Mouse (Mus musculus): ENCODE results near the gene Gm49354. TPM values are rescaled to one million over a fixed set of nuclear protein-coding genes. Genes with fewer than 3 reads are reported as not detected.
"Not testable (repeated sequence)": the region's sequence is repeated elsewhere in the genome, so short reads cannot be mapped to it uniquely, and the experiment has no call there.

Gene Gm49354
- total RNA-seq, 2 experiments from 2014 or later: not detected

GRCm38 (mm10) chr13:59768531-59768930 is 13.5 kb downstream of the Gm49354 start:
- ATAC-seq (replicated peaks; ENCODE audit: poor library complexity): no peak

GRCm38 (mm10) chr13:59766786-59767515 is 15.1 kb downstream of the Gm49354 start:
- ATAC-seq (replicated peaks; ENCODE audit: poor library complexity): no peak

GRCm38 (mm10) chr13:59762791-59763190 is 19.3 kb downstream of the Gm49354 start:
- peak; percentile 85 for ATAC-seq (replicated peaks; ENCODE audit: poor library complexity)

DNA sequence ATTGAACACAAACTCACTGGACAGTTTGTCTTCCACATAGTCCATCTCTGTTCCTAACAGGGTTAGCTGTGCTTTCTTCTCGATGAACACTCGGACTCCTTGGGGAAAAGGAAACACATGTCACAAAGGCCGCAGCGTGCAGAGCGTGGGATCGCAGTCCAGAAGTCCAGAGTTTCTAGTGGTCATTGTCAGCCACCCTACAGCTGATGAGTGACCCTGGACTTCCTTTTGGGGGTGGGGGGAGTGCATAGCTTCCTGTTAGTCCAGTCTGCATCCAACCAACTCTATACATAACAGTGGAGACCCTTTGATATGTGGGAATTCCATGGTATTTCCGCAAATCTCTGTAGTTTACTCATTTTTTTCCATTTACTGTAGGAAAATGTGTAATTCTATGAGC is 25.1 kb downstream of the Gm49354 start:
- ATAC-seq (replicated peaks; ENCODE audit: poor library complexity): no peak

DNA sequence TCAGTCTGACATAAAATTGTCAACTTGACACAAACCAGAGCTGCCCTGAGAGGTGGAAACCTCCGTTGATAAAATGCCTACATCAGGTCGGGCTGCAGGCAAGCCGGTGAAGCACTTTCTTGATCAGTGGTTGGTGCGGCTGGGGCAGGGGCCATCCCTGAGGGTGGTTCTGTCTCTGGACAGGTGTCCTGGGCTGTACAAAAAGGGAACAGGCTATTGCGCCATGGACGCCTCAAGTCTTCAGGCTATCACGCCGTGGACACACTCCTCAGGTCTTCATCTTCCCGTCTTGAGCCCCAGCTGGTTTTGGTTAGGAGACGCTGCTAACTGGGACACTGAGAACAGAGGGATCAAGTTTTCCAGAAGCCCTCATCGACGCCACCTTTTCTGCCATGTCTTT is 31.7 kb downstream of the Gm49354 start:
- no peak; the same call in 1 of the 2 replicates for ATAC-seq (replicated peaks; ENCODE audit: poor library complexity)

DNA sequence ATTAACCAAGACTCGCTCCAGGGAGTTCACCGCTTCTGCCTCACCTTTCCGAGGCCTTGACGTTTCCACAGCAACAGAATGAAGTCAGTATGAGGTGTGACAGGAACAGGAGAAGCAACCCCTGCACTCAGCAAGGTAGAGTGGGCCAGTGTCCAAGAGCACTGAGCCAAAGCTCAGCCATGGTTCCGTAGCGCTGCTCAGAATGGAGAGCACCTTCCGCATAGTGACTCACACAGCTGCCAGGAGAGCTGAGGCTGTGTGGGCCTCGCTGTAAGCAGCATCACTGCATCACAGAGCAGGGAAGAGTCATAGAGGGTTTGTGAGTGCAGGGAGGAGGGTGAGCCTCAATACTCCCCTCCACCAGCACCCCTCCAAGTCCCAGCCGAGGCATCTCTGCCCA is 35.3 kb downstream of the Gm49354 start, which contains the start of gene 1700014D04Rik:
TSS of gene 1700014D04Rik (minus strand) at position 42 of the 400 bp plus-strand sequence.
- no peak for ATAC-seq (replicated peaks; ENCODE audit: poor library complexity)

GRCm38 (mm10) chr13:59746164-59746563 is 35.9 kb downstream of the Gm49354 start:
- peak; percentile 47 for ATAC-seq (replicated peaks; ENCODE audit: poor library complexity)

GRCm38 (mm10) chr13:59745462-59745861 is 36.6 kb downstream of the Gm49354 start:
- ATAC-seq (replicated peaks; ENCODE audit: poor library complexity): no peak

- peak; percentile 67 for ATAC-seq (replicated peaks; ENCODE audit: poor library complexity)
Measured at GRCm38 (mm10) chr13:59741697-59742096, 40.3 kb downstream of the Gm49354 start.

DNA sequence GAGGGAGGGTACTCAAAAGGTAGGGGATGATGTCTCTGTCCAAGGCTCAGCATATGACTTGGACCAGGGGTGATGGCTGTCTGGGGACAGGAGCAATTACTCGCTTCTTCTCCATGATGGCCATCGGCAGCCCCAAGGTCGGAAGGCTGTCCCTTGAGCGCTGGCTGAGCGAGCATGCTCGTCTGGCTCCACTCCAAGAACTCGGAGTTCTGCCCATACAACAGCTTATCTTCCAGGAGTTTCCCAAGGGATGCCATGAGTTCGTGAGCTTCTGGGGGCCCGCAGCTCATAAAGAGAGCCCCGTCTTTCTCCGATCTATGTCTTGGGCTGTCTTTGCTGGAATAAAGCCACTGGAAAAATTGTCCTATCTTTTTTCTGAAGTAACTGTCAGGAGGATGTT is 40.9 kb downstream of the Gm49354 start:
- ATAC-seq (replicated peaks; ENCODE audit: poor library complexity): no peak

DNA sequence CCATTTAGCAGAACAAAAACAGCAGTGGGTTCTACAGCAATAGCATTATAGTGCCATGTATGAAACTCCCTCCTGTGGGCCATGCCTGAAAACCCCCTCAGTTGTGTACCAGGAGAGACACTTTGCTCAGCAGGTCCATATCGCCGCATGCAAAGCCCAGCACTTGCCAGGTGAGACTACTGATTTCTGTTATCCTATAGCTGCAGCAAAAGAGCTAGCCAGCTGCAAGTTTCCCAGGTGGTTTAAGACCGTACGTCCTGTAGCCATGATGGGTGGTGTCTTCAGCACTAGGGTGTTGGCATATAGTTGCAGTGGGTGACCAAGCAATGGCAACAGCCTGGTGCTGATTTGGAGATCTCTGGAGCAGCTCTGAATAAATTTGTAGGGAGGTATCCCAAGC is 42.6 kb downstream of the Gm49354 start:
- 0 out of 2 replicates have a peak, but pooled peaks have one; percentile 15 for ATAC-seq (replicated peaks; ENCODE audit: poor library complexity)

DNA sequence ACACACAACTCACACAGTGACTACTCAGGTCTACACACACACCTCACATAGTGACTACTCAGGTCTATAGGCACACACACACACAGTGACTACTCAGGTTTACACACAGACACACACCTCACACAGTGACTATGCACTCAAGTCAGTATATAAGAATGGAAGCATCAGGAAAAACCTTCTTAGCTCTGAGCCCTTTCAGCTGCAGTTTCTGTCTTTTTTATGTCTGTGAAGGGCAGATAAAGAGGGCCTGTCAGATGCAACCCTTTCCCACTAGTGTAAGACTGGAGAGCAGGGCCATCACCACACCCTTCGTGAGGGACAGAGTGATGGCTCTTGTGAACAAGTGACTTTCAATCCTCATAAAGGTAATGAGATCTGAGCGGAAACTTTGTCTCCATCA is 43.6 kb downstream of the Gm49354 start:
- ATAC-seq (replicated peaks; ENCODE audit: poor library complexity): peak; percentile 54

- peak; percentile 81 for ATAC-seq (replicated peaks; ENCODE audit: poor library complexity)
Measured at GRCm38 (mm10) chr13:59735190-59735589, 46.9 kb downstream of the Gm49354 start.

DNA sequence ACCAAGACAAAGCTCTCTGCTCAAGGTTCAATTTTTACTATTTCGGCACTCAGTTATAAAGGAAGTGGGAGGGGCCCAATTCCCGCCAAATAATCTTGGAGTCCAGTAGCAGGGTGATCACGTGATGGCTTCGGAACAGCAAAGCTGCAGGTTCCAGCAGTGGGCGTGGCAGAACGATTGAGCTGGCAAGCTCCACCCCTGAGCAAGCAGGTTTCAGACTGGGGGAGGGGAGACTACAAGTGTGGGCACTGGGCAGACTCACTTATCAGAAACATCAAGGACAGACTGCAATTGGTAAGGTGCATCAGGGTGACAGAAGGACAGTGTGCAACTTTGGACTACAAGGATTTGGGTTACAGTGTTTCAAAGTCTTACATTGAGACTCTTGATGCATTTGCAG is 47.7 kb downstream of the Gm49354 start:
- not testable (repeated sequence) for ATAC-seq (replicated peaks; ENCODE audit: poor library complexity)

DNA sequence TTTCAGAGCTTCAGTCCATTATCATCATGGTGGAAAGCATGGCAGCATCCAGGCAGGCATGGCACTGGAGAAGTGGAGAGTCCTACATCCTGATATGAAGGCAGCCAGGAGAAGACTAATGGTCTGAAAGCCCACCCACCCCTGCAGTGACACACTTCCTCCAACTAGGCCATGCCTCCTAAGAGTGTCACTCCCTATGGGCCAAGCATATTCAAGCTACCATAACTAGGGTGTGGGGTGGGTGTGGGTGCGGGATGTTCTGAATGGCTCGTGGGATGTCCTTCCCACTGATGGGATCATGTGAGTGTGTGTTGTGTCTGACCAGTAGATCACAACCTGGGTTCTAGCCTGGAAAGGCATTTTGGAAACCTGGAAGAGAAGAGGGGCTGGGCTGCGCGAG is 48.1 kb downstream of the Gm49354 start:
- no peak for ATAC-seq (replicated peaks; ENCODE audit: poor library complexity)

DNA sequence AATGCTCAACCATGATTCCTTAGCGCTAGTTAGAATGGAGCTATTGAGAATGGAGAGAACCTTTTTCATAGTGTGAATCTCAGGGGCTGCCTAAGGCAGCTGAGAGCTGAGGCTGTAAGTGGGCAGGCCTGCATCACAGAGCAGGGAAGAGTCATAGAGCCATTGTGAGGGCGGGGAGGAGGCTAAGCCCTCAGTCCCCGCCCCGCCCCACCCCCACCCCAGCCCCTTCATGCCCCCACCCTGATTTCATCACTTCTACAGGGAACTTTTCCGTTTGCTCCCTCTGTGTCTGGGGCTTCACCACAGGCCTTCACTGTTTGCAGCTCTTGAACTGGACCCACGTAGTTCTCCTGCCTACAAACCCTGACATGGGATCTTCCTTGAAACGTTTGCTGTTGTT is 50.4 kb downstream of the Gm49354 start, which contains the start of gene Spata31d1d:
TSS of gene Spata31d1d (minus strand) at position 101 of the 400 bp plus-strand sequence.
- ATAC-seq (replicated peaks; ENCODE audit: poor library complexity): no peak

DNA sequence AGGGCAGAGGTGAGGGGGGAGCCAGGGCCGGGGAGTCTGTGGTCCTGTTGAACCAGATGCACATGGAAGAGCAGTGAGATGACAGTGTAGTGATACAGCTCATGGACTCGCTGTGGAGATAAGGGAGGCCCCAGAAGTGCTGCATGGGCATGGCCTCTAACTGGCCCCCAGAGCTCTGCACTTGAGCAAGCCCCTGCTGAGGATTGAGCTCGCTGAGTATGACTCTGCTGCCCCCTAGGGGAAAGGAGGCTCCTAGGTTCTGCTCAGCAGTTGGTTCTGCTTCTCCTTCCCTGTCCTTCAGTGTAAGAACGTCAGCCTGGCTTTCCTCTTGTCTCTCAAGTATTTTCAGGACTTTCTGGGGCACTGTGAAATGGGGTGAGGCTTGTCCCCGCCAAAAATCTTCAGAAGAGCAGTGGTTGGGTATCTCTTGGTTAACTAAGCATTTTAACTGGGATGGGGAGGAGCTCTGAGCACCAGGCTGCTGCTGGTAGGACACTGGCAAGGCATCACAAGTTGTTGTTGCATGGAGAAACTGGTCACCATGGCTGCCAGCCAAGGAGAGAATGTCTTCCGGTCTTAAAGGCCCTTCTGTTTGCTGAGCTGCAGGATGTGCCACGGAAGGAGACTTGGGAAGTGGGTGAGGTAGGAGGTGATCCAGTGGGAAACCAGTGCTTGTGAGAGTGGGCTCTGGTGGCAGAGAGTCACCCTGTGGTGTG is 53.5 kb downstream of the Gm49354 start:
- peak; percentile 93 for ATAC-seq (replicated peaks; ENCODE audit: poor library complexity)

GRCm38 (mm10) chr13:59726139-59726867 is 55.7 kb downstream of the Gm49354 start:
- ATAC-seq (replicated peaks; ENCODE audit: poor library complexity): 0 out of 2 replicates have a peak, but pooled peaks have one; percentile 5

DNA sequence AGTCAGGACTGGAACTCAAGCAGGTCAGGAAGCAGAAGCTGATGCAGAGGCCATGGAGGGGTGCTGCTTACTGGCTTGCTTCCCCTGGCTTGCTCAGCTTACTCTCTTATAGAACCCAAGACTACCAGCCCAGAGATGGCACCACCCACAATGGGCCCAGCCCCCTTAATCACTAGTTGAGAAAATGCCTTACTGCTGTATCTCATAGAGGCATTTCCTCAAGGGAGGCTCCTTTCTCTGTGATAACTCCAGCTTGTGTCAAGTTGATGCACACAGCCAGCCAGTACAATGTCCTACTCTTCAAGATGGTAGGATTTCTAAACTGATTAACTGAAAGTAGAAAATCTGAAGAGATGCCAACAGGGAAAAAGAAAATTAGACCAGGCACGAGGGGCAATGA is 60.0 kb downstream of the Gm49354 start:
- ATAC-seq (replicated peaks; ENCODE audit: poor library complexity): not testable (repeated sequence)

- peak; percentile 70 for ATAC-seq (replicated peaks; ENCODE audit: poor library complexity)
Measured at GRCm38 (mm10) chr13:59719475-59719874, 62.6 kb downstream of the Gm49354 start.

- ATAC-seq (replicated peaks; ENCODE audit: poor library complexity): peak; percentile 59
Measured at GRCm38 (mm10) chr13:59718857-59719440, 63.1 kb downstream of the Gm49354 start.

Measured in megakaryocyte progenitor cell, adult 5-6 weeks (primary cell).